Mouse (Mus musculus): Measurements from ENCODE around the gene Bmp8a.
A peak's percentile ranks its signal among the peaks of the same experiment; 100 is the strongest.
"Not testable (repeated sequence)": the region's sequence is repeated elsewhere in the genome, so short reads cannot be mapped to it uniquely, and the experiment has no call there.

The Bmp8a gene

DNA sequence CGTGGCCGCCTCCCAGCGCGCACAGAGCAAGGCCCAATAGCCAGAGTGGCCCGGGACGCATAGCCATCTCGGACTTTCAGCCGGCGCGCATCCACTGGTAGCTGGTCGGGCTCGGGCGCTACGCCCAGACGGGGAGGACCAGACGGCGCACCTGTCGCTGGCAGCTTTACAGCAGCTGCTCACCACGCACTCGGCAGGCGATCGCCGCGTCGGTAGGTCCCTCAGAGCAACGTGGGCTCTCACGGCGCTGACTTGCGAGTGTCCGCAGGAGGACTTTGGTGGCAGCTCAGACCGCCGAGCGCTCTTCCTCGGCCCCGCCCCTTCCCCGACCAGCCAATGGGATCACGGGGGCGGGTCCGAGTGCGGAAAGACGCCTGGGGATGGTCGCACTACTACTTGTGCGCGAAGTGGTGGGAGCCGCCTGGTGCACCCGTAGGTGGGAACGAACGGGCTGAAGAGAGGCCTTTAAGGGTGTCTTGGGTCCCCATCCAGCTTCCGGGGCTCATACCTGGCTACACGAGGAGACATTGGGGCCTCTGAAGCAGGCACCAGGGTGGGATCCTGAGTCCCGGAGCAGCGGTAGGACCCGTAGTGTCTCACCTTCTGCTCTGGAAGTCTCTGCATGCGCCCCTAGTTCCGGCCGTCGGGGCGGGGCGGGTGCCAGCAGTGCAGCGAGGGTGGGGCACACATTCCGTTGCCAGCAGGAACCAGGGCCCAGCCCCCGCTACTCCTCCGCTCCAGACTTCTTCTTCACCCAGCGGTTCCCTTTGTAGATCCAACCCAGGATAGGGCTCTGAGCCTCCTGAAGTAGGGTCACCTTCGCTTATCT is at the start of gene Bmp8a:
Gene Bmp8a, minus strand, starts transcription at position 611 of the 829 bp plus-strand sequence.
- peak in 1 of 2 experiments; percentile 62 for DNase-seq (ENCODE audit: low spot score in 2 of 2)

DNA sequence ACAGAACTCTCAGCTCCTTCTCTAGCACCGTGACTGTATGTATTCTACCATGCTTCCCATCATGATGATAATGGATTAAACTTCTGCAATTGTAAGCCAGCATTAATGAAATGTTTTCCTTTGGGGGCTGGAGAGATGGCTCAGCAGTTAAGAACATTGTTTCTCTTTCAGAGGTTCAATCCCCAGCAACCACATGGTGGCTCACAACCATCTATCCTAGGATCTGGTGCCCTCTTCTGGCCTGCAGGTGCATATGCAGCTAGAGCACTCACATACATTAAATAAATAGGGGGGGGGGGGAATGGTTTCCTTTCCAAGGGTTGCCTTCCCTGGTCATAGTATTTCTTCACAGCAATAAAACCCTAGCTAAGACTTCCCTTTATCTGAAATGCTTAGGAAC is 49.1 kb upstream of the Bmp8a start:
- DNase-seq (ENCODE audit: low spot score in 2 of 2), result no peak

DNA sequence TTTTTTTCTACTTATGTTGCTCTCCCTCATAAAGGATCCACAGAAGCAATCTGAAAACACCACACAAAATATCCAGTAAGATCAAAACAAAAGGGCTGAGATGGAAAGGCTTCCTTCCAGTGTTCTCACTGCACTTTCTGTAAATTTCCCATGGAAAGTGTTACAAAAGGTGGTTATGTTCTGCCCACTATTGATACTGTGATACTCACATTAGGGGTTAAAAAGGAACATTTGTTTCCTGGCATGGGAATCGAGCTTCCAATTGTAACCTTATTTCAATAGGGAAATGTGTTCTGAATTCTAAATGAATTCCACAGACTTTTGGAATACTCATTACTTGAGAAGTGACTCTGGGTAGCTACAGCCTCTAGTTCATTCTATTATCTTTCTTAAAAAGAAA is 42.0 kb upstream of the Bmp8a start:
- DNase-seq (ENCODE audit: low spot score in 2 of 2), result no peak

- no peak for DNase-seq (ENCODE audit: low spot score in 2 of 2)
Observed at GRCm38 (mm10) chr4:123383173-123383572, 40.1 kb upstream of the Bmp8a start.

DNA sequence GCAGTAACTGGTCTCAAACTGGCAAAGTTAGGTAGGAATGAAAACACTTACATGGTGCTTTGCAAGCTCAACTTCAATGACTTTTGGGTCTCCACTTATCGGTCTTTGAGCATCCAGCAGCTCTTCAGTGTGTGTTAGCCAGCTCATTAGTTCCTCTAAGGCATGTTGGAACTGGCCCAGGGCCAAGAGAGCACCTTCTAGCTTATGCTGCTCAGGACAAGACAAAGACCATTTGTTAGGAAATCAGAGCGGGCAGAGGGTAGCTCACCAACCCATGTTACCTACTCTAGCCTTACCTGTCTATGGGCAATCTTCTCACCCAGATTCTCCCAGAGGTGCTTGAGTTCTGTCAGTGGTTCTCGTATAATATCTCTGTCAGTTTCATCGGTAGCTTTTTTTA is 39.0 kb upstream of the Bmp8a start:
- DNase-seq (ENCODE audit: low spot score in 2 of 2), result no peak

GRCm38 (mm10) chr4:123381598-123381997 is 38.5 kb upstream of the Bmp8a start:
- no peak for DNase-seq (ENCODE audit: low spot score in 2 of 2)

DNA sequence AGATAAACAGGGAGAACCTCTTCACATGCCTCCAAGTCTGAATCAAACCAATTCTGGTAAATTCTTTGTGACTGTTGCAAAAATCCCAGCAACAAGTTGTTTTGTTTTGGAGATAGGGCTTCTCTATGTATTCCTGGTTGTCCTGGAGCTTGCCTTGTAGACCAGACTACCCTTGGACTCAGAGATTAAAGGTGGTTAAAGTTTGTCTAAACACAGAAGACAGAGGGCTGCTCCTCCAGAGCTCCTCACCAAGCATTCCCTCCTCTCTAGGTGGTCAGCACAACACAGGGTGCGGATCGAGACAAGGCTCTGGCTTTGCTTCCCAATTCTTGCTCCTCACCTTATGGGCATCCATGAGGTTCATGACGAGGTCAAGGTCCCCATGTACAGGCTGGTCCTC is 33.0 kb upstream of the Bmp8a start:
- no peak for DNase-seq (ENCODE audit: low spot score in 2 of 2)

GRCm38 (mm10) chr4:123374316-123375008 is 31.4 kb upstream of the Bmp8a start:
- DNase-seq (ENCODE audit: low spot score in 2 of 2), result no peak

- no peak for DNase-seq (ENCODE audit: low spot score in 2 of 2)
Observed at GRCm38 (mm10) chr4:123363555-123363954, 20.5 kb upstream of the Bmp8a start.

- no peak for DNase-seq (ENCODE audit: low spot score in 2 of 2)
Observed at GRCm38 (mm10) chr4:123360771-123361170, 17.7 kb upstream of the Bmp8a start.

GRCm38 (mm10) chr4:123358613-123359012 is 15.6 kb upstream of the Bmp8a start:
- DNase-seq (ENCODE audit: low spot score in 2 of 2), result no peak

DNA sequence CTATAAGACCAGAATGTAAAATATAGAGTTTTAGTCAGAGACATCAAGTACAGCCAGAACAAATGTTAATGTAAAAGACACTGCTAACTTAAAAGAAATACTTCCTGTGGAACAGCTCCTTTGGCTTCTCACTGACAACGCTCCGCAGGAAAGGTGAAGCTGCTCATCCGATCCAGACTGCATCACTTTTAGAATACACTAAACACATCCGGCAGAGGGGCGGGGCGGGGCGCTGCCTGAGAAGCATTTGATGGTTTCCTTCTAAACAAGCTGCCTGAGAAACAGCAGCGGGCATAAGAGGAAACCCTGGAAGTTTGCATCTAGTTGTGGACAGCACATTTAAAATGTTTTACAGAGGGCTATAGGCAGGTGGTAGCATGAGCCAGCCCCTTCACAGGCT is 12.9 kb upstream of the Bmp8a start:
- DNase-seq (ENCODE audit: low spot score in 2 of 2), result no peak

- no peak for DNase-seq (ENCODE audit: low spot score in 2 of 2)
Observed at GRCm38 (mm10) chr4:123353271-123353877, 10.3 kb upstream of the Bmp8a start.

DNA sequence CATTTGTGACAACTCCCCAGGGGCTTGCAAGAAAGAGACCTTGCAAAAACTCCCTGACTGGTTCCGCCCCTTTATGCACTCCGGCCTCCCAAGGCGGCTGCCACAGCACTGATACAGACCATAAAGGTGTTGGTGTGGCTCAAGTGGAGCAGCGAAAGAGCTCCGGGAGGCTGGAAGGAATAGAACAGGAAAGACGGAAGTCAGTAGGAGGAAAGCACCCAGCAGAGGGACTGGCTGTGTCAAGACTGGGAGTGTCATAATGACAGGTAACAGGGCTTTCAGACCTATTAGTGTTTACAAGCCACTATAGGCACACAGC is 378 bp upstream of the Bmp8a start:
- DNase-seq (ENCODE audit: low spot score in 2 of 2), result no peak

- no peak for DNase-seq (ENCODE audit: low spot score in 2 of 2)
Observed at GRCm38 (mm10) chr4:123342091-123342641, 886 bp downstream of the Bmp8a start.

DNA sequence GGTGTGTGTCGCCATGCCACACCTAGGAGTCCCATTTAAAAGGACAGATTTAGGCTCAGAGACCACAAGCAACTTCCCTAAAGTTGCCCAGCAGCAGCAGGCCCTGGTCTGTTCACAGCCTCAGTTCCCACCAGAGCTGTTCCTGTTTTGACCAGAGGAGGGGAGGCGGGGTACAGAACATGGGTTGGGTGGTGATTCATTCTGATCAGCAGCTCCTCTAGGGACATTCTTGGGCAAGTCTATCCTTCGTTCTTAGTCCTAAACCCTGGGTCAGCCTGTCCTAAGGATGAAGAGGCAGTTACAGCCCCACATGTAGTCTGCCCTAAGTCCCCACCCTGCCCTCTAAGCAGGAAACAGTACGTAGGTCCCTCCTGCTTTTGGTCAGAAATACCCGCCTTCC is 2.8 kb downstream of the Bmp8a start:
- DNase-seq (ENCODE audit: low spot score in 2 of 2), result no peak

GRCm38 (mm10) chr4:123337693-123338092 is 5.4 kb downstream of the Bmp8a start:
- DNase-seq (ENCODE audit: low spot score in 2 of 2), result no peak

- DNase-seq (ENCODE audit: low spot score in 2 of 2), result no peak
Observed at GRCm38 (mm10) chr4:123335796-123336585, 7.1 kb downstream of the Bmp8a start.

DNA sequence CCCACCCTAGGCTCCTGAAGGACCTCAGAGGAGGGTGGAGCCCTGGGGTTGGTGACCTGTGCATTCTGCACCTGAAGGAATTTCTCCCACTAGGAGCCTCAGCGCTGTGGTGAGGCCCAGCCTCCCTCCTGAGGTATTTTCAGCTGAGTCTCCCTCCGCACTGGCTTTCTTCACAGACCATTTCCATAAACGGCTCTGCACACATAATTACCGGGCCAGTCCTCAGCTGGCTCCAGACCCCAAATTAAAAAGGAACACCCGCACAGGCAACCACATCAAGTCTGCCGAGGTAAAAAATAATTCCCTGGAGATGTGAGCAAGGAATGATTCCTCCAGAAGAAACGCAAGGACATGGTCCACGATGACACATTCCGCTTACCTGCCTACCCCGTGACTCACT is 7.8 kb downstream of the Bmp8a start:
- not testable (repeated sequence) for DNase-seq (ENCODE audit: low spot score in 2 of 2)

DNA sequence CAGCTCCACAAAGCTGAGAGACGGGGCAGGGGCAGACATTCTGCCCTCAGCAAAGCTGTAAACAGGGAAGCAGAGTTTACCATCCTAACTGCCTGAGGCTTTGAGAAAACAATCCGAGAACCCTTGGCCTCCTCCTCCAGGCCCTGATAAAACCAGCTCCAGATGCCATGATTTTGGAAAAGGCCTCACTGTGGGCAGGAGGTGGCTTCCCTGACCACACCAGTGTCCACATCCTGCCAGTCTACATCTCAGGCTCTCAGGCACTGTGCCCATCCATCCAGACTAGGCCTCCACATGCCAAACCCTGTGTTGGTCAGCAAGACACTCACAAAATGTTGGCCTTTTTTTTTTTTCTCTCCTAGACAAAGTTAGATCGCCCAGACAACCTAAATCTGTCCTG is 8.9 kb downstream of the Bmp8a start:
- DNase-seq (ENCODE audit: low spot score in 2 of 2), result no peak

DNA sequence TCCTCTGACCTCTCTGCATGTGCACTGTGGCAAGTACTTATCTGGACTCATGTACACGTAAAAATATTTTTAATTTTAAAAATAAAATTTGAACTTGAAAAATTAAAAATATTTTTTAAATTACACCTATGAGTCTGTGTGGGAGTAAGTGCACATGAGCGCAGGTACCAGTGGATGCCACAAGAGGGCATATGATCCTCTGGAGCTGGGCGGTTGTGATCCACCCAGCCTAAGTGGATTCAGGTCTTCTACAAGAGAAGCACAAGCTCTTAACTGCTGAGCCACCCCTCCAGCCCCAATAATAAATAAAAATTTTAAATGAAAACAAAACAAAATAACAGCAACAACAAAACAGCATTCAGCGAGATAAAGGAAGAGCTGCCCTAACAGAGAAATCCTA is 9.9 kb downstream of the Bmp8a start:
- no peak for DNase-seq (ENCODE audit: low spot score in 2 of 2)

DNA sequence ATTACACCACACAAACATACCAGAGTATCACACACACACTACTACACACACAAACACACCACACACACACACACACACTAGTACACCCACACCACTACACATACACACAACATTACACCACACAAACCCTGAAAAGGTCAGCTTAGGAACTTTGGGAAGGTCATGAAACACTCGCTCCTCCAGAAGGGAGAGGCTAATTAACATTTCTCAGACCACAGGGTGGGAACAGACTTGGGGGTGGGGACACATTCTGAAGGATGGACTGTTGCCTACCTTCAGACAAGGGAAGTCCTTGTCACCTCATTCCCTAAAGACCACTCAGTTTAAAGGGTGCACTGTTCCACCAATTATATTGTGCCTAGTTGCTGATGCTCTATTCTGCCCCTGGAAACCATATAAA is 11.1 kb downstream of the Bmp8a start:
- not testable (repeated sequence) for DNase-seq (ENCODE audit: low spot score in 2 of 2)

Data from cerebellum, postnatal 4 days (tissue).